Mouse (Mus musculus) neural tube, embryonic 11.5 days (tissue): ENCODE data around the gene Cacnb3. TPM values are rescaled to one million over a fixed set of nuclear protein-coding genes. Genes with fewer than 3 reads are reported as not detected.
A peak's percentile ranks its signal among the peaks of the same experiment; 100 is the strongest.

Experiments
- ATAC-seq: fragments of 200-750 bp; cut with Nextera tagmentation; 2 replicates; pipeline ENCODE4 v1.8.0; 2017; ENCODE audit warnings: moderate number of reproducible peaks, mild to moderate bottlenecking, moderate TSS enrichment, moderate library complexity; ENCODE audit not compliant: insufficient read depth, low FRiP score, low TSS enrichment
- DNase-seq: peaks from one replicate; pipeline ENCODE4 v3.0.0-alpha.2; 2015; ENCODE audit warnings: low spot score
- H3K27ac ChIP-seq: fragments of 300-500 bp; sonication (generic); 2 replicates; pipeline ENCODE4 v1.5.1; 2014; ENCODE audit warnings: low read depth, mild to moderate bottlenecking, low read length
- H3K27me3 ChIP-seq: fragments of 300-500 bp; sonication (generic); 2 replicates; pipeline ENCODE4 v1.6.1; 2014; ENCODE audit warnings: mild to moderate bottlenecking, low read length, mixed read lengths; ENCODE audit not compliant: control insufficient read depth, insufficient read depth
- H3K36me3 ChIP-seq: fragments of 300-500 bp; sonication (generic); 2 replicates; pipeline ENCODE4 v1.6.1; 2014; ENCODE audit warnings: mild to moderate bottlenecking, low read length, moderate library complexity, mixed read lengths; ENCODE audit not compliant: control insufficient read depth, insufficient read depth
- H3K4me1 ChIP-seq: fragments of 300-500 bp; sonication (generic); 2 replicates; pipeline ENCODE4 v1.6.1; 2014; ENCODE audit warnings: low read length, mixed read lengths; ENCODE audit not compliant: control insufficient read depth, insufficient read depth
- H3K4me2 ChIP-seq: fragments of 300-500 bp; sonication (generic); 2 replicates; pipeline ENCODE4 v1.6.1; 2014; ENCODE audit warnings: low read depth, mild to moderate bottlenecking, moderate library complexity
- H3K4me3 ChIP-seq: fragments of 300-500 bp; sonication (generic); 2 replicates; pipeline ENCODE4 v1.5.1; 2014; ENCODE audit warnings: low read depth, low read length
- H3K9ac ChIP-seq: fragments of 300-500 bp; sonication (generic); 2 replicates; pipeline ENCODE4 v1.6.1; 2014; ENCODE audit warnings: mild to moderate bottlenecking, low read length
- H3K9me3 ChIP-seq: fragments of 300-500 bp; sonication (generic); 2 replicates; pipeline ENCODE4 v1.6.1; 2016; ENCODE audit warnings: low read length; ENCODE audit not compliant: control insufficient read depth
- WGBS: fragments of 180-500 bp; shearing (Covaris S2); extraction: QIAGEN DNeasy Blood & Tissue Kit; methylation state at CpG from one replicate; pipeline ENCODE4 v1.1.7; 2014; 5-methylcytosine and 5-hydroxymethylcytosine counted together
- polyA plus RNA-seq: library from polyadenylated mRNA; unstranded; fragments of >200 nt; fragmentation: Nextera tagmentation; extraction: Ambion mirVana; gene quantifications from 2 replicates; pipeline ENCODE4 v1.2.1, GENCODE M21; 2014

Cacnb3 gene
- polyA plus RNA-seq, 1 experiment from 2014 or later = 58.4 TPM

GRCm38 (mm10) chr15:98635291-98635841 lies 4.7 kb downstream of the Cacnb3 start:
- Histone ChIP-seq H3K9me3 (no peaks in the 10 kb centered on the region), H3K9ac (peak overlapping the region; percentile 94), H3K27me3 (peaks cover 35% of the 10 kb centered on the region), H3K4me2 (peak overlapping the region; percentile 96), H3K4me3 (peak overlapping the region; percentile 82), H3K36me3 (no peaks in the 10 kb centered on the region), H3K27ac (peak overlapping the region; percentile 91; the same call in 1 of the 2 replicates), H3K4me1 (peaks cover 35% of the 10 kb centered on the region)
- no peak for ATAC-seq
- DNase-seq = peak; percentile 58
- under 1% methylated on average over 21 of the region's 21 CpGs for WGBS

- Histone ChIP-seq H3K4me3 (peak overlapping the region; percentile 82; the same call in 1 of the 2 replicates), H3K27ac (no peak overlapping the region), H3K27me3 (peaks cover 24% of the 10 kb centered on the region), H3K4me1 (peaks cover 34% of the 10 kb centered on the region), H3K4me2 (peak overlapping the region; percentile 96), H3K9ac (peak overlapping the region; percentile 94; the same call in 1 of the 2 replicates), H3K36me3 (0 out of 2 replicates have a peak, but pooled peaks cover 4% of the 10 kb centered on the region), H3K9me3 (no peaks in the 10 kb centered on the region)
- 44% methylated on average over 4 of the region's 5 CpGs for WGBS
- DNase-seq (no peak), ATAC-seq (no peak)
Measured at GRCm38 (mm10) chr15:98636517-98636916, 5.9 kb downstream of the Cacnb3 start.

GRCm38 (mm10) chr15:98637155-98637554 lies 6.5 kb downstream of the Cacnb3 start:
- Histone ChIP-seq H3K4me2 (peak overlapping the region; percentile 2; the same call in 1 of the 2 replicates), H3K9ac (no peak overlapping the region)

GRCm38 (mm10) chr15:98640157-98640556 lies 9.5 kb downstream of the Cacnb3 start:
- WGBS = 20% methylated on average over 8 of the region's 8 CpGs
- ATAC-seq (no peak), DNase-seq (no peak)
- H3K4me1 ChIP-seq = peaks cover 14% of the 10 kb centered on the region
- no peak overlapping the region for H3K9ac ChIP-seq
- peaks cover 8% of the 10 kb centered on the region for H3K27me3 ChIP-seq
- peaks cover 8% of the 10 kb centered on the region for H3K36me3 ChIP-seq
- H3K4me3 ChIP-seq = no peak overlapping the region
- no peak overlapping the region for H3K27ac ChIP-seq
- no peak overlapping the region for H3K4me2 ChIP-seq
- H3K9me3 ChIP-seq = no peaks in the 10 kb centered on the region

More at GRCm38 (mm10) chr15:98637155-98637554, 6.5 kb downstream of the Cacnb3 start:
- DNase-seq (no peak), ATAC-seq (no peak)
- H3K36me3 ChIP-seq = peaks cover 4% of the 10 kb centered on the region; the same call in 1 of the 2 replicates
- peaks cover 23% of the 10 kb centered on the region for H3K27me3 ChIP-seq
- no peaks in the 10 kb centered on the region for H3K9me3 ChIP-seq
- H3K27ac ChIP-seq = no peak overlapping the region
- no peak overlapping the region for H3K4me3 ChIP-seq
- whole genome bisulfite sequencing = 30% methylated on average over 3 of the region's 3 CpGs
- peaks cover 30% of the 10 kb centered on the region for H3K4me1 ChIP-seq

GRCm38 (mm10) chr15:98644406-98644805 lies 13.8 kb downstream of the Cacnb3 start:
- Histone ChIP-seq H3K36me3 (peaks cover 37% of the 10 kb centered on the region), H3K4me2 (no peak overlapping the region), H3K9me3 (no peaks in the 10 kb centered on the region), H3K27me3 (no peaks in the 10 kb centered on the region), H3K27ac (no peak overlapping the region), H3K4me1 (no peaks in the 10 kb centered on the region), H3K4me3 (no peak overlapping the region), H3K9ac (no peak overlapping the region)
- DNase-seq (no peak), ATAC-seq (no peak)
- WGBS = 88% methylated on average over 12 of the region's 12 CpGs

GRCm38 (mm10) chr15:98645057-98646026 lies 14.7 kb downstream of the Cacnb3 start:
- WGBS = 93% methylated on average over 24 of the region's 24 CpGs
- DNase-seq (no peak), ATAC-seq (no peak)
- no peaks in the 10 kb centered on the region for H3K27me3 ChIP-seq
- H3K4me1 ChIP-seq = no peaks in the 10 kb centered on the region
- H3K9me3 ChIP-seq = no peaks in the 10 kb centered on the region
- peaks cover 45% of the 10 kb centered on the region for H3K36me3 ChIP-seq
- no peak overlapping the region for H3K27ac ChIP-seq
- H3K4me2 ChIP-seq = no peak overlapping the region
- no peak overlapping the region for H3K4me3 ChIP-seq
- no peak overlapping the region for H3K9ac ChIP-seq

GRCm38 (mm10) chr15:98646737-98647136 lies 16.1 kb downstream of the Cacnb3 start:
- Histone ChIP-seq H3K9ac (no peak overlapping the region), H3K27ac (no peak overlapping the region), H3K9me3 (no peaks in the 10 kb centered on the region), H3K4me3 (no peak overlapping the region), H3K4me2 (no peak overlapping the region), H3K27me3 (no peaks in the 10 kb centered on the region), H3K4me1 (no peaks in the 10 kb centered on the region), H3K36me3 (peaks cover 53% of the 10 kb centered on the region)
- WGBS = 90% methylated on average over 8 of the region's 8 CpGs
- no peak for ATAC-seq
- DNase-seq = no peak

- WGBS = 91% methylated on average over 10 of the region's 10 CpGs
- Histone ChIP-seq H3K9ac (no peak overlapping the region), H3K4me2 (no peak overlapping the region), H3K27me3 (no peaks in the 10 kb centered on the region), H3K4me3 (no peak overlapping the region), H3K9me3 (no peaks in the 10 kb centered on the region), H3K36me3 (peaks cover 57% of the 10 kb centered on the region), H3K4me1 (no peaks in the 10 kb centered on the region), H3K27ac (no peak overlapping the region)
- ATAC-seq = no peak
- no peak for DNase-seq
Measured at GRCm38 (mm10) chr15:98647308-98647707, 16.7 kb downstream of the Cacnb3 start.
